In the genomic region with DNA sequence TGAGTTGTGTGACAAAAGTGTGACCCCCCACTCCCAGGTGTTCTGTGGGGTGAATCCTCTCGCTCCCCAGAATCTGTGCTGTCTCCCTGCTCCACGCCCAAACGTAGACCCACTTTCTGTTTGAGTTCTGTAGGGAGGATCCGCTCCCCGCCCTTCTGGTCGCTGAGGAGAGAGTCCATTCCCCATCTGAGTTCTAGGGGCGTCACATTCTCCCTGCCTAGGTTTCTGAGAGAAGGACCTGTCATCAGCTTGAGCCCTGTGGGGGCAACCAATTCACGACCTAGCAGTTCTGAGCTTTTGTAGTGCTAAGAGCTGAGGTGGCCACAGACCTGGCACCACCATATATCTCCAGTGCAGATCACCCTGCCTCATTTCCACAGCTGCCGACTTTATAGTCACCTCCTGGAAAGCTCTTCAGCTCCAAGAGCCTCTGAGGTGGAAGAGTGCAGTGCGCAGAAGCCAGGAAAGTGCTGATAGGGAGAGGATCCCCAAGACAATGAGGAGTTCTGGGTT, we compare ENCODE assay signal across 9 mouse cellular contexts. TPM values are rescaled to one million over a fixed set of nuclear protein-coding genes. Genes with fewer than 3 reads are reported as not detected.
A peak's percentile ranks its signal among the peaks of the same experiment; 100 is the strongest.
DNase-seq lines count a peak whose midpoint lies in the region; ATAC-seq and TF ChIP-seq lines count a peak whose summit lies in the region.
"Had no signal": no experiment of that assay in that cellular context is flagged by ENCODE, and none has a peak within 500 bp of the region (broad histone marks: within the 10 kb centered on the region; RNA-seq: fewer than 3 reads in every experiment).

No protein-coding gene starts in this region.

- peak; percentile 60 for ATAC-seq in CD4-positive, CD25-positive, alpha-beta regulatory T cell, adult 4 months
- peak; percentile 69 for ATAC-seq in liver, embryonic 12.5 days
- ATAC-seq in stomach, embryonic 16.5 days (ENCODE audit: insufficient read depth, low FRiP score) = peak; percentile 37

- H3K9me3 ChIP-seq in forebrain, embryonic 10.5 days = no peaks in the 10 kb centered on the region
- H3K9me3 ChIP-seq in liver, embryonic 12.5 days (replicated peaks) = no peaks in the 10 kb centered on the region
- no peaks in the 10 kb centered on the region for H3K9me3 ChIP-seq in stomach, embryonic 16.5 days (replicated peaks; ENCODE audit: control insufficient read depth, low read length)

- peaks cover 23% of the 10 kb centered on the region for H3K36me3 ChIP-seq in forebrain, embryonic 10.5 days (replicated peaks)
- H3K36me3 ChIP-seq in liver, embryonic 12.5 days = peaks cover 20% of the 10 kb centered on the region
- no peaks in the 10 kb centered on the region for H3K36me3 ChIP-seq in stomach, embryonic 16.5 days (ENCODE audit: control insufficient read depth, insufficient read depth, low read length)

- peak overlapping the region; percentile 99 for H3K27ac ChIP-seq in gastrocnemius, adult 2 months
- H3K27ac ChIP-seq in forebrain, embryonic 10.5 days = peak overlapping the region; percentile 80
- H3K27ac ChIP-seq in liver, embryonic 12.5 days = peak overlapping the region; percentile 37; the same call in 1 of the 2 replicates
- peak overlapping the region; percentile 79 for H3K27ac ChIP-seq in stomach, embryonic 16.5 days (ENCODE audit: low read length)

- peaks cover 18% of the 10 kb centered on the region for H3K4me1 ChIP-seq in forebrain, embryonic 10.5 days
- H3K4me1 ChIP-seq in liver, embryonic 12.5 days = peaks cover 24% of the 10 kb centered on the region
- peaks cover 3% of the 10 kb centered on the region; the same call in 1 of the 2 replicates for H3K4me1 ChIP-seq in stomach, embryonic 16.5 days (ENCODE audit: control insufficient read depth, insufficient read depth, low read length)

- TF ChIP-seq CTCF in gastrocnemius, adult 2 months (IDR thresholded peaks at IDR 0.05) = no peak

- no peaks in the 10 kb centered on the region for H3K27me3 ChIP-seq in forebrain, embryonic 10.5 days (ENCODE audit: poor library complexity, severe bottlenecking)
- no peaks in the 10 kb centered on the region for H3K27me3 ChIP-seq in liver, embryonic 12.5 days (replicated peaks)
- no peaks in the 10 kb centered on the region; the same call in 1 of the 2 replicates for H3K27me3 ChIP-seq in stomach, embryonic 16.5 days (ENCODE audit: control insufficient read depth, insufficient read depth, low read length)

- peak overlapping the region; percentile 99 for H3K4me3 ChIP-seq in gastrocnemius, adult 2 months
- H3K4me3 ChIP-seq in forebrain, embryonic 10.5 days = peak overlapping the region; percentile 98
- H3K4me3 ChIP-seq in liver, embryonic 12.5 days = peak overlapping the region; percentile 98
- H3K4me3 ChIP-seq in stomach, embryonic 16.5 days (replicated peaks; ENCODE audit: low read length) = peak overlapping the region; percentile 65

- WGBS in forebrain, embryonic 10.5 days = 5% methylated on average over 10 of the region's 10 CpGs
- 5% methylated on average over 10 of the region's 10 CpGs for WGBS in liver, embryonic 12.5 days (ENCODE audit: insufficient replicate concordance)
- WGBS in stomach, embryonic 16.5 days = 3% methylated on average over 10 of the region's 10 CpGs

- H3K4me2 ChIP-seq in liver, embryonic 12.5 days = peak overlapping the region; percentile 91
- H3K4me2 ChIP-seq in stomach, embryonic 16.5 days (ENCODE audit: low read depth, low read length) = peak overlapping the region; percentile 96

- DNase-seq in gastrocnemius, adult 2 months = no peak
- DNase-seq in gastrocnemius, postnatal 14 days = no peak
- no peak for DNase-seq in forebrain, embryonic 10.5 days (ENCODE audit: extremely low spot score, low spot score)
- DNase-seq in cerebellum, postnatal 4 days (ENCODE audit: low spot score in 2 of 2) = no peak
- DNase-seq in left cerebral cortex, adult 18-20 months (ENCODE audit: low spot score in 2 of 2) = no peak

- H3K9ac ChIP-seq in liver, embryonic 12.5 days = peak overlapping the region; percentile 66
- H3K9ac ChIP-seq in stomach, embryonic 16.5 days (ENCODE audit: low read length) = peak overlapping the region; percentile 98

- intact Hi-C loops in gastrocnemius, adult 2 months (cut with DNase I) = no loop called here
- intact Hi-C loops in gastrocnemius, postnatal 14 days (cut with DNase I; ENCODE audit: low total_unique reads) = no loop called here

RNA-seq across cellular contexts. Expression of a gene that starts 0.5 kb away (rescaled TPM):
- total RNA-seq in gastrocnemius, adult 2 months (2021) = 100 to 1,000 TPM; 416 to 545 TPM
- 100 to 1,000 TPM; 413 to 473 TPM for total RNA-seq in gastrocnemius, postnatal 14 days (2021)
- polyA plus RNA-seq in CD4-positive, CD25-positive, alpha-beta regulatory T cell, adult 4 months (2017; shearing (Covaris generic)) = 100 to 1,000 TPM; 174 to 195 TPM
- polyA plus RNA-seq in forebrain, embryonic 10.5 days (2016; fragmentation: Nextera tagmentation; extraction: Ambion mirVana) = 301 and 314 TPM in 2 replicates
- 169 and 179 TPM in 2 replicates for polyA plus RNA-seq in liver, embryonic 12.5 days (2016; fragmentation: Nextera tagmentation; extraction: Ambion mirVana)
- polyA plus RNA-seq in stomach, embryonic 16.5 days (2015; fragmentation: Nextera tagmentation; extraction: Ambion mirVana) = 289 and 292 TPM in 2 replicates
- total RNA-seq in left cerebral cortex, adult 18-20 months (2021) = 100 to 1,000 TPM; 222 to 250 TPM

RNA-seq across cellular contexts. Expression of a gene that starts 10.8 kb away (rescaled TPM):
- not detected for total RNA-seq in gastrocnemius, adult 2 months (2021)
- not detected for total RNA-seq in gastrocnemius, postnatal 14 days (2021)
- not detected for polyA plus RNA-seq in CD4-positive, CD25-positive, alpha-beta regulatory T cell, adult 4 months (2017; shearing (Covaris generic))
- polyA plus RNA-seq in forebrain, embryonic 10.5 days (2016; fragmentation: Nextera tagmentation; extraction: Ambion mirVana) = not detected in 2 replicates
- not detected in 2 replicates for polyA plus RNA-seq in liver, embryonic 12.5 days (2016; fragmentation: Nextera tagmentation; extraction: Ambion mirVana)
- polyA plus RNA-seq in stomach, embryonic 16.5 days (2015; fragmentation: Nextera tagmentation; extraction: Ambion mirVana) = not detected in 2 replicates
- total RNA-seq in left cerebral cortex, adult 18-20 months (2021) = not detected
- total RNA-seq: layer of hippocampus, adult 18-20 months had no signal

RNA-seq across cellular contexts. Expression of a gene that starts 21.8 kb away (rescaled TPM):
- not detected for total RNA-seq in gastrocnemius, adult 2 months (2021)
- total RNA-seq in gastrocnemius, postnatal 14 days (2021) = not detected
- polyA plus RNA-seq in CD4-positive, CD25-positive, alpha-beta regulatory T cell, adult 4 months (2017; shearing (Covaris generic)) = not detected
- polyA plus RNA-seq in forebrain, embryonic 10.5 days (2016; fragmentation: Nextera tagmentation; extraction: Ambion mirVana) = not detected in 2 replicates
- not detected in 2 replicates for polyA plus RNA-seq in liver, embryonic 12.5 days (2016; fragmentation: Nextera tagmentation; extraction: Ambion mirVana)
- not detected in 2 replicates for polyA plus RNA-seq in stomach, embryonic 16.5 days (2015; fragmentation: Nextera tagmentation; extraction: Ambion mirVana)
- total RNA-seq in left cerebral cortex, adult 18-20 months (2021) = not detected
- total RNA-seq: layer of hippocampus, adult 18-20 months had no signal

RNA-seq across cellular contexts. Expression of a gene that starts 44.3 kb away (rescaled TPM):
- total RNA-seq in gastrocnemius, adult 2 months (2021) = not detected
- total RNA-seq in gastrocnemius, postnatal 14 days (2021) = not detected
- polyA plus RNA-seq in CD4-positive, CD25-positive, alpha-beta regulatory T cell, adult 4 months (2017; shearing (Covaris generic)) = not detected
- not detected in 2 replicates for polyA plus RNA-seq in forebrain, embryonic 10.5 days (2016; fragmentation: Nextera tagmentation; extraction: Ambion mirVana)
- not detected in 2 replicates for polyA plus RNA-seq in liver, embryonic 12.5 days (2016; fragmentation: Nextera tagmentation; extraction: Ambion mirVana)
- not detected in 2 replicates for polyA plus RNA-seq in stomach, embryonic 16.5 days (2015; fragmentation: Nextera tagmentation; extraction: Ambion mirVana)
- not detected for total RNA-seq in left cerebral cortex, adult 18-20 months (2021)
- total RNA-seq: layer of hippocampus, adult 18-20 months had no signal

Comparison
In these comparisons a context has a peak if more than half of its experiments do, and no peak if none do; other contexts are left out.
1. H3K27ac ChIP-seq: peak in every context shown above with its lines; median percentile 99 in gastrocnemius, adult 2 months; 80 in forebrain, embryonic 10.5 days; 79 in stomach, embryonic 16.5 days; 37 in liver, embryonic 12.5 days.